Mouse (Mus musculus): Measurements from ENCODE around the gene Sox13. TPM values are rescaled to one million over a fixed set of nuclear protein-coding genes. Genes with fewer than 3 reads are reported as not detected.

The Sox13 gene
- total RNA-seq, 2 experiments from 2014 or later = 9.8 to 10.8 TPM

GRCm38 (mm10) chr1:133431133-133431532 is 7.0 kb upstream of the Sox13 start:
- DNase-seq = no peak

- DNase-seq = no peak
These were observed 467 bp upstream of the Sox13 start for GRCm38 (mm10) chr1:133424547-133425140.

- no peak for DNase-seq
These were observed 1.0 kb downstream of the Sox13 start for GRCm38 (mm10) chr1:133423166-133423542.

GRCm38 (mm10) chr1:133422615-133423161 is 1.5 kb downstream of the Sox13 start:
- DNase-seq = peak; percentile 75 to 78

GRCm38 (mm10) chr1:133421975-133422570 is 2.1 kb downstream of the Sox13 start:
- DNase-seq = peak in 1 of 2 experiments; percentile 39

- DNase-seq = peak in 1 of 2 experiments; percentile 10
These were observed 3.1 kb downstream of the Sox13 start for GRCm38 (mm10) chr1:133421061-133421460.

GRCm38 (mm10) chr1:133420491-133420890 is 3.7 kb downstream of the Sox13 start:
- DNase-seq = peak; percentile 47 to 64

- DNase-seq = peak in 1 of 2 experiments; percentile 8
These were observed 4.9 kb downstream of the Sox13 start for GRCm38 (mm10) chr1:133419178-133419834.

- DNase-seq = peak; percentile 86 to 92
These were observed 5.9 kb downstream of the Sox13 start for GRCm38 (mm10) chr1:133418164-133418800.

GRCm38 (mm10) chr1:133417539-133417938 is 6.6 kb downstream of the Sox13 start:
- peak in 1 of 2 experiments; percentile 30 for DNase-seq

GRCm38 (mm10) chr1:133417113-133417512 is 7.1 kb downstream of the Sox13 start:
- DNase-seq = peak in 1 of 2 experiments; percentile 17

- peak in 1 of 2 experiments; percentile 10 for DNase-seq
These were observed 7.7 kb downstream of the Sox13 start for GRCm38 (mm10) chr1:133416472-133416871.

GRCm38 (mm10) chr1:133415505-133415904 is 8.7 kb downstream of the Sox13 start:
- DNase-seq = no peak

- DNase-seq = no peak
These were observed 9.1 kb downstream of the Sox13 start for GRCm38 (mm10) chr1:133415086-133415485.

GRCm38 (mm10) chr1:133412941-133413340 is 11.2 kb downstream of the Sox13 start:
- peak; percentile 58 to 69 for DNase-seq

GRCm38 (mm10) chr1:133411506-133412147 is 12.6 kb downstream of the Sox13 start:
- DNase-seq = no peak

- DNase-seq = peak in 1 of 2 experiments; percentile 4
These were observed 14.4 kb downstream of the Sox13 start for GRCm38 (mm10) chr1:133409786-133410185.

GRCm38 (mm10) chr1:133408880-133409516 is 15.2 kb downstream of the Sox13 start:
- peak in 1 of 2 experiments; percentile 5 for DNase-seq

- peak in 1 of 2 experiments; percentile 4 for DNase-seq
These were observed 15.9 kb downstream of the Sox13 start for GRCm38 (mm10) chr1:133408321-133408720.

GRCm38 (mm10) chr1:133407436-133407835 is 16.7 kb downstream of the Sox13 start:
- peak in 1 of 2 experiments; percentile 3 for DNase-seq

GRCm38 (mm10) chr1:133406614-133407013 is 17.6 kb downstream of the Sox13 start:
- peak in 1 of 2 experiments; percentile 5 for DNase-seq
